Mouse (Mus musculus): ENCODE measurements around the gene Cd81.

Cd81 gene

GRCm38 (mm10) chr7:143112395-143112794 lies 59.9 kb downstream of the Cd81 start:
- no peak for DNase-seq (ENCODE audit: low read depth, low spot score)

DNA sequence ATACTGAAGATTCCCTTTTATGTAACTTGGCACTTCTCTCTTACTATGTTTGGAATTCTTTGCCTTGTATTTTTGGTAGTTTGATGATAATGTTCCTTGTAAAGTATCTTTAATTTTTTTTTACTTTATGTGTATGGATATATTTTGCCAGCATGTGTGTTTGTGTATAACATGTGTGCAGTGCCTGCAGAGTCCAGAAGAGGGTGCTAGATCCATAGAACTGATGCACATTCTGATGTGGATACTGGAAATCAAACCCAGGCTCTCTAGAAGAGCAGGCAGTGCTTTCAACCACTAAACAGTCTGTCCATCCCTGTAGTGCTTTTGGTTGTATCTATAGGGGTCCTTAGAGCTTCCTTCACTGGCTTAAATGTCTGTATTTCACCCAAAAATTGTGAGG lies 62.2 kb downstream of the Cd81 start:
- DNase-seq (ENCODE audit: low read depth, low spot score) = no peak

- no peak for DNase-seq (ENCODE audit: low read depth, low spot score)
Observed at GRCm38 (mm10) chr7:143116521-143116920, 64.0 kb downstream of the Cd81 start.

Data from 3T3-L1 (cell line).